23 mouse cellular contexts compared by ENCODE assay signal in the genomic region with DNA sequence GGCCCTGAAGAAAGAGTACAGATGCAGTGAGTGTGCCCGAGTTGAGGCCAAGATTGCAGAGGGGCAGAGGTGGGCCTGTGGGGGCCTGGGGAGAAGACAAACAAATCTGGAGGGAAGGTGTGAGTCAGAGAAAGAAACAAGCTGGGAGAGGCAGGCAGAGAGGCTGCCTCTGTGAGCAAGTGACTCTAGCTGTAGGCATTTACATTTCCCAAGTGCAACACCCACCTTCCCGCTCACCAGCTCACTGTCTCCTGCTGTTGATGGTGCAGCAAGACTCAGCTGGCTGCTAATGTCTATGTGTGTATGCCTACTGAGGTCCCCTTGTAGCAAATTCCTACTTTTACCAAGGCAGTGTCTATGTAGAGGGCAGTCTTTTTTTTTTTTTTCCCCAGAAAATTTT. TPM values are rescaled to one million over a fixed set of nuclear protein-coding genes. Genes with fewer than 3 reads are reported as not detected.
DNase-seq lines count a peak whose midpoint lies in the region; ATAC-seq and TF ChIP-seq lines count a peak whose summit lies in the region.
"Had no signal": no experiment of that assay in that cellular context is flagged by ENCODE, and none has a peak within 500 bp of the region (broad histone marks: within the 10 kb centered on the region; RNA-seq: fewer than 3 reads in every experiment).

No protein-coding gene starts in this region.

- H3K27ac ChIP-seq in hindbrain, postnatal 0 days = no peak overlapping the region
- H3K27ac ChIP-seq: embryonic facial prominence, embryonic 10.5 days; gastrocnemius, adult 2 months; hindbrain, embryonic 14.5 days; kidney, postnatal 0 days; layer of hippocampus, adult 2 months; limb, embryonic 12.5 days; liver, embryonic 12.5 days; stomach, embryonic 15.5 days had no signal

- no peak overlapping the region for H3K4me2 ChIP-seq in hindbrain, postnatal 0 days (ENCODE audit: low read depth, low read length)
- H3K4me2 ChIP-seq: heart, embryonic 12.5 days; hindbrain, embryonic 14.5 days; limb, embryonic 12.5 days; liver, embryonic 12.5 days; stomach, embryonic 15.5 days had no signal

- no peaks in the 10 kb centered on the region for H3K27me3 ChIP-seq in hindbrain, postnatal 0 days (ENCODE audit: insufficient read depth, low read length)
- H3K27me3 ChIP-seq: heart, embryonic 12.5 days; limb, embryonic 12.5 days; liver, embryonic 12.5 days; stomach, embryonic 15.5 days had no signal

- H3K9me3 ChIP-seq in hindbrain, postnatal 0 days (ENCODE audit: low read length) = no peaks in the 10 kb centered on the region
- H3K9me3 ChIP-seq: embryonic facial prominence, embryonic 10.5 days; heart, embryonic 12.5 days; limb, embryonic 12.5 days; liver, embryonic 12.5 days; stomach, embryonic 15.5 days had no signal

- no peak overlapping the region for H3K4me3 ChIP-seq in hindbrain, postnatal 0 days (ENCODE audit: low read length)
- H3K4me3 ChIP-seq: embryonic facial prominence, embryonic 10.5 days; gastrocnemius, adult 2 months; heart, embryonic 12.5 days; layer of hippocampus, adult 2 months; limb, embryonic 12.5 days; liver, embryonic 12.5 days; stomach, embryonic 15.5 days had no signal

- TF ChIP-seq CTCF in hindbrain, postnatal 0 days (IDR thresholded peaks at IDR 0.05; ENCODE audit: low read depth) = no peak

- intact Hi-C loops in heart, postnatal 25 days (cut with DNase I) = no loop called here
- intact Hi-C loops in left cerebral cortex, postnatal 36 days (cut with DNase I) = no loop called here

- no peaks in the 10 kb centered on the region for H3K4me1 ChIP-seq in hindbrain, postnatal 0 days (ENCODE audit: insufficient read depth, low read length)
- H3K4me1 ChIP-seq: embryonic facial prominence, embryonic 10.5 days; heart, embryonic 12.5 days; limb, embryonic 12.5 days; stomach, embryonic 15.5 days had no signal

- no peaks in the 10 kb centered on the region for H3K36me3 ChIP-seq in hindbrain, postnatal 0 days (ENCODE audit: insufficient read depth, low read length)
- H3K36me3 ChIP-seq: embryonic facial prominence, embryonic 10.5 days; G1E; heart, embryonic 12.5 days; limb, embryonic 12.5 days; liver, embryonic 12.5 days; stomach, embryonic 15.5 days had no signal

- 73% methylated on average over 2 of the region's 2 CpGs for WGBS in hindbrain, postnatal 0 days

- ATAC-seq in hindbrain, postnatal 0 days = no peak
- ATAC-seq: intestine, embryonic 16.5 days; liver, embryonic 12.5 days had no signal

- H3K9ac ChIP-seq in hindbrain, postnatal 0 days (replicated peaks; ENCODE audit: low read length) = no peak overlapping the region
- H3K9ac ChIP-seq: heart, embryonic 12.5 days; hindbrain, embryonic 14.5 days; limb, embryonic 12.5 days; liver, embryonic 12.5 days; stomach, embryonic 15.5 days had no signal

- peak; percentile 58 for DNase-seq in heart, adult 11 months
- no peak for DNase-seq in heart, postnatal 25 days (ENCODE audit: low spot score)
- peak; percentile 77 for DNase-seq in right cerebral cortex, adult 18-20 months
- no peak for DNase-seq in right cerebral cortex, postnatal 4 days
- DNase-seq in left cerebral cortex, postnatal 36 days (ENCODE audit: low spot score in 2 of 2) = peak; percentile 37 to 59
- no peak for DNase-seq in gastrocnemius, adult 18-20 months (ENCODE audit: low spot score)
- DNase-seq in retina, postnatal 1 day = no peak
- DNase-seq in hindbrain, postnatal 0 days (ENCODE audit: low spot score) = no peak
- DNase-seq: cerebellum, adult 8-10 months; gastrocnemius, adult 2 months; heart, postnatal 36 days; lung, adult 2 months; lung, postnatal 36 days had no signal

RNA-seq across cellular contexts. Expression of gene Rad23b, which starts 58.2 kb away (rescaled TPM):
- total RNA-seq in heart, postnatal 25 days (2021) = 100 to 1,000 TPM in 1 of 2 experiments, 10 to 100 TPM in 1; 94.6 to 112 TPM
- 100 to 1,000 TPM; 190 to 197 TPM for total RNA-seq in left cerebral cortex, postnatal 36 days (2021)
- total RNA-seq in gastrocnemius, adult 18-20 months (2021) = 100 to 1,000 TPM; 116 to 126 TPM
- total RNA-seq in hindbrain, postnatal 0 days (2014; rRNA removed) = 282 and 307 TPM in 2 replicates
- polyA plus RNA-seq in hindbrain, postnatal 0 days (2015; fragmentation: Nextera tagmentation; extraction: Ambion mirVana) = 86.5 and 97.4 TPM in 2 replicates

Comparison
In these comparisons a context has a peak if more than half of its experiments do, and no peak if none do; other contexts are left out.
1. DNase-seq: peak in heart, adult 11 months (single experiment), right cerebral cortex, adult 18-20 months (single experiment) and left cerebral cortex, postnatal 36 days (2 of 2); none in heart, postnatal 25 days (single experiment), right cerebral cortex, postnatal 4 days (single experiment), gastrocnemius, adult 18-20 months (single experiment), retina, postnatal 1 day (single experiment) and hindbrain, postnatal 0 days (single experiment).